Mouse (Mus musculus) embryo, embryonic 9.5 days (tissue): ENCODE data around the gene Naa30.
"Not testable (repeated sequence)": the region's sequence is repeated elsewhere in the genome, so short reads cannot be mapped to it uniquely, and the experiment has no call there.

Source experiments
- DNase-seq: peaks from one replicate; pipeline ENCODE4 v3.0.0-alpha.2; 2017; ENCODE audit errors: extremely low spot score

The Naa30 gene

GRCm38 (mm10) chr14:49171867-49172581 lies at the start of gene Naa30:
TSS of gene Naa30 (plus strand) at chr14:49172226.
- peak; percentile 97 for DNase-seq

- no peak for DNase-seq
These were observed 44.8 kb upstream of the Naa30 start for GRCm38 (mm10) chr14:49127162-49127779.

GRCm38 (mm10) chr14:49128544-49129263 lies 43.3 kb upstream of the Naa30 start:
- DNase-seq, result no peak

- DNase-seq, result no peak
These were observed 39.6 kb upstream of the Naa30 start for GRCm38 (mm10) chr14:49132391-49132790.

GRCm38 (mm10) chr14:49138171-49138570 lies 33.9 kb upstream of the Naa30 start:
- no peak for DNase-seq

GRCm38 (mm10) chr14:49140756-49141155 lies 31.3 kb upstream of the Naa30 start:
- no peak for DNase-seq

- DNase-seq, result peak; percentile 70
These were observed 18.2 kb upstream of the Naa30 start for GRCm38 (mm10) chr14:49153801-49154200.

- DNase-seq, result peak; percentile 25
These were observed 16.5 kb upstream of the Naa30 start for GRCm38 (mm10) chr14:49155572-49155971.

- no peak for DNase-seq
These were observed 13.7 kb upstream of the Naa30 start for GRCm38 (mm10) chr14:49158143-49158925.

GRCm38 (mm10) chr14:49171286-49171685 lies 740 bp upstream of the Naa30 start:
- DNase-seq, result peak; percentile 20

- peak; percentile 62 for DNase-seq
These were observed 559 bp downstream of the Naa30 start for GRCm38 (mm10) chr14:49172582-49172988.

- DNase-seq, result no peak
These were observed 1.5 kb downstream of the Naa30 start for GRCm38 (mm10) chr14:49173290-49174135.

- DNase-seq, result no peak
These were observed 7.7 kb downstream of the Naa30 start for GRCm38 (mm10) chr14:49179736-49180135.

- no peak for DNase-seq
These were observed 14.2 kb downstream of the Naa30 start for GRCm38 (mm10) chr14:49186270-49186669.

- no peak for DNase-seq
These were observed 25.1 kb downstream of the Naa30 start for GRCm38 (mm10) chr14:49197031-49197527.

GRCm38 (mm10) chr14:49201073-49201778 lies 29.2 kb downstream of the Naa30 start:
- DNase-seq, result no peak

- DNase-seq, result not testable (repeated sequence)
These were observed 38.2 kb downstream of the Naa30 start for GRCm38 (mm10) chr14:49210215-49210614.

GRCm38 (mm10) chr14:49218677-49219076 lies 46.7 kb downstream of the Naa30 start:
- DNase-seq, result no peak

GRCm38 (mm10) chr14:49219466-49220022 lies 47.5 kb downstream of the Naa30 start:
- not testable (repeated sequence) for DNase-seq

GRCm38 (mm10) chr14:49221771-49222170 lies 49.7 kb downstream of the Naa30 start:
- DNase-seq, result no peak
